Mouse (Mus musculus) thymus, adult 18-20 months (tissue): ENCODE measurements around the gene Tmem129.

Experiments
- DNase-seq, 2 experiments: peaks; one replicate each; pipeline ENCODE4 v3.0.0; 2022; ENCODE audit warnings: mixed read lengths in 2 of 2

Tmem129 gene

GRCm38 (mm10) chr5:33635361-33635760, 22.9 kb downstream of the Tmem129 start:
- no peak for DNase-seq

- no peak for DNase-seq
These were observed 25.7 kb downstream of the Tmem129 start for GRCm38 (mm10) chr5:33632526-33632925.

GRCm38 (mm10) chr5:33630615-33631014, 27.6 kb downstream of the Tmem129 start:
- peak in 1 of 2 experiments; percentile 9 for DNase-seq

GRCm38 (mm10) chr5:33630061-33630460, 28.2 kb downstream of the Tmem129 start:
- peak; percentile 34 to 58 for DNase-seq

- DNase-seq: peak; percentile 99
These were observed 28.8 kb downstream of the Tmem129 start, which contains the start of the genes Fam53a and Gm9903 for GRCm38 (mm10) chr5:33629301-33629987. TSS of gene Fam53a (minus strand) at chr5:33629635. TSS of gene Gm9903 (plus strand) at chr5:33629925.

- peak in 1 of 2 experiments; percentile 44 for DNase-seq
These were observed 29.4 kb downstream of the Tmem129 start for GRCm38 (mm10) chr5:33628820-33629300.

- no peak for DNase-seq
These were observed 30.2 kb downstream of the Tmem129 start for GRCm38 (mm10) chr5:33627968-33628367.

- DNase-seq: no peak
These were observed 34.5 kb downstream of the Tmem129 start for GRCm38 (mm10) chr5:33623766-33624165.

GRCm38 (mm10) chr5:33622671-33623070, 35.5 kb downstream of the Tmem129 start:
- DNase-seq: no peak

- DNase-seq: no peak
These were observed 43.8 kb downstream of the Tmem129 start for GRCm38 (mm10) chr5:33614391-33614790.

GRCm38 (mm10) chr5:33611795-33612194, 46.4 kb downstream of the Tmem129 start:
- DNase-seq: no peak

GRCm38 (mm10) chr5:33609226-33609625, 49.0 kb downstream of the Tmem129 start:
- no peak for DNase-seq

GRCm38 (mm10) chr5:33607434-33607833, 50.8 kb downstream of the Tmem129 start:
- DNase-seq: no peak

- no peak for DNase-seq
These were observed 51.6 kb downstream of the Tmem129 start for GRCm38 (mm10) chr5:33606631-33607030.

- no peak for DNase-seq
These were observed 52.9 kb downstream of the Tmem129 start for GRCm38 (mm10) chr5:33605314-33605713.
